Mouse (Mus musculus): ENCODE measurements around the gene Mthfd2.

- TF ChIP-seq CTCF (IDR thresholded peaks at IDR 0.05; ENCODE audit: borderline replicate concordance, insufficient read depth, low read length): no peak
- no peak for TF ChIP-seq POLR2A (IDR thresholded peaks at IDR 0.05; ENCODE audit: low read depth, low read length)
Observed at GRCm38 (mm10) chr6:83311206-83311605, 14.5 kb downstream of the Mthfd2 start.
